Mouse (Mus musculus): Measurements from ENCODE around the gene Dennd1b. TPM values are rescaled to one million over a fixed set of nuclear protein-coding genes. Genes with fewer than 3 reads are reported as not detected.

Gene Dennd1b
- polyA plus RNA-seq (2015; fragmentation: Nextera tagmentation; extraction: Ambion mirVana) = 10.4 and 10.7 TPM in 2 replicates

GRCm38 (mm10) chr1:138963161-138963867 is at the start of gene Dennd1b:
Gene Dennd1b (plus strand): TSS chr1:138963435.
- Histone ChIP-seq H3K27ac (replicated peaks) (peak within 1 kb of the TSS; percentile 97), H3K4me3 (ENCODE audit: low read depth, low read length) (peak within 1 kb of the TSS; percentile 81), H3K36me3 (ENCODE audit: control insufficient read depth, insufficient read depth, low read length) (no peaks in the 10 kb centered on the region), H3K9me3 (ENCODE audit: control insufficient read depth, low read length) (no peaks in the 10 kb centered on the region), H3K9ac (ENCODE audit: low read length) (peak within 1 kb of the TSS; percentile 95), H3K4me2 (replicated peaks; ENCODE audit: low read depth) (peak within 1 kb of the TSS; percentile 74), H3K4me1 (replicated peaks; ENCODE audit: control insufficient read depth, insufficient read depth) (no peaks in the 10 kb centered on the region), H3K27me3 (ENCODE audit: control insufficient read depth, insufficient read depth, low read length) (no peaks in the 10 kb centered on the region)
- under 1% methylated on average over 63 of the region's 69 CpGs for WGBS
- DNase-seq (ENCODE audit: low spot score) (peak; percentile 82), ATAC-seq (ENCODE audit: low FRiP score, low TSS enrichment) (peak; percentile 78)
- TF ChIP-seq EP300 (optimal IDR thresholded peaks at IDR 0.05) (no peak), CTCF (IDR thresholded peaks at IDR 0.05; ENCODE audit: low read depth) (peak; percentile 40)

GRCm38 (mm10) chr1:138915596-138915995 is 47.6 kb upstream of the Dennd1b start:
- no peak overlapping the region for H3K4me2 ChIP-seq (replicated peaks; ENCODE audit: low read depth)
- TF ChIP-seq EP300 (optimal IDR thresholded peaks at IDR 0.05) = no peak
- no peak for TF ChIP-seq CTCF (IDR thresholded peaks at IDR 0.05; ENCODE audit: low read depth)

GRCm38 (mm10) chr1:138919601-138920000 is 43.6 kb upstream of the Dennd1b start:
- H3K9ac ChIP-seq (ENCODE audit: low read length) = no peak overlapping the region
- no peaks in the 10 kb centered on the region for H3K9me3 ChIP-seq (ENCODE audit: control insufficient read depth, low read length)
- no peak for TF ChIP-seq EP300 (optimal IDR thresholded peaks at IDR 0.05)
- no peak for TF ChIP-seq CTCF (IDR thresholded peaks at IDR 0.05; ENCODE audit: low read depth)

More at GRCm38 (mm10) chr1:138915596-138915995, 47.6 kb upstream of the Dennd1b start:
- Histone ChIP-seq H3K9ac (ENCODE audit: low read length) (no peak overlapping the region), H3K9me3 (ENCODE audit: control insufficient read depth, low read length) (no peaks in the 10 kb centered on the region), H3K27ac (replicated peaks) (no peak overlapping the region), H3K36me3 (ENCODE audit: control insufficient read depth, insufficient read depth, low read length) (no peaks in the 10 kb centered on the region), H3K4me3 (ENCODE audit: low read depth, low read length) (no peak overlapping the region), H3K4me1 (replicated peaks; ENCODE audit: control insufficient read depth, insufficient read depth) (no peaks in the 10 kb centered on the region), H3K27me3 (ENCODE audit: control insufficient read depth, insufficient read depth, low read length) (no peaks in the 10 kb centered on the region)
- WGBS = 84% methylated on average over 3 of the region's 3 CpGs
- ATAC-seq (ENCODE audit: low FRiP score, low TSS enrichment) (no peak), DNase-seq (ENCODE audit: low spot score) (no peak)

GRCm38 (mm10) chr1:138920082-138920481 is 43.2 kb upstream of the Dennd1b start:
- WGBS = 79% methylated on average over 3 of the region's 3 CpGs
- DNase-seq (ENCODE audit: low spot score) (no peak), ATAC-seq (ENCODE audit: low FRiP score, low TSS enrichment) (no peak)
- Histone ChIP-seq H3K9ac (ENCODE audit: low read length) (no peak overlapping the region), H3K27me3 (ENCODE audit: control insufficient read depth, insufficient read depth, low read length) (no peaks in the 10 kb centered on the region), H3K27ac (replicated peaks) (no peak overlapping the region), H3K9me3 (ENCODE audit: control insufficient read depth, low read length) (no peaks in the 10 kb centered on the region), H3K36me3 (ENCODE audit: control insufficient read depth, insufficient read depth, low read length) (no peaks in the 10 kb centered on the region), H3K4me2 (replicated peaks; ENCODE audit: low read depth) (no peak overlapping the region), H3K4me3 (ENCODE audit: low read depth, low read length) (no peak overlapping the region), H3K4me1 (replicated peaks; ENCODE audit: control insufficient read depth, insufficient read depth) (no peaks in the 10 kb centered on the region)
- no peak for TF ChIP-seq EP300 (optimal IDR thresholded peaks at IDR 0.05)
- no peak for TF ChIP-seq CTCF (IDR thresholded peaks at IDR 0.05; ENCODE audit: low read depth)

More at GRCm38 (mm10) chr1:138919601-138920000, 43.6 kb upstream of the Dennd1b start:
- H3K4me2 ChIP-seq (replicated peaks; ENCODE audit: low read depth) = no peak overlapping the region
- ATAC-seq (ENCODE audit: low FRiP score, low TSS enrichment) (no peak), DNase-seq (ENCODE audit: low spot score) (no peak)
- H3K36me3 ChIP-seq (ENCODE audit: control insufficient read depth, insufficient read depth, low read length) = no peaks in the 10 kb centered on the region
- no peaks in the 10 kb centered on the region for H3K4me1 ChIP-seq (replicated peaks; ENCODE audit: control insufficient read depth, insufficient read depth)
- no peak overlapping the region for H3K4me3 ChIP-seq (ENCODE audit: low read depth, low read length)
- no peak overlapping the region for H3K27ac ChIP-seq (replicated peaks)
- H3K27me3 ChIP-seq (ENCODE audit: control insufficient read depth, insufficient read depth, low read length) = no peaks in the 10 kb centered on the region
- 69% methylated on average over 5 of the region's 5 CpGs for WGBS

GRCm38 (mm10) chr1:138920799-138921198 is 42.4 kb upstream of the Dennd1b start:
- TF ChIP-seq EP300 (optimal IDR thresholded peaks at IDR 0.05) = no peak
- TF ChIP-seq CTCF (IDR thresholded peaks at IDR 0.05; ENCODE audit: low read depth) = no peak
- H3K4me2 ChIP-seq (replicated peaks; ENCODE audit: low read depth) = no peak overlapping the region
- no peaks in the 10 kb centered on the region for H3K36me3 ChIP-seq (ENCODE audit: control insufficient read depth, insufficient read depth, low read length)
- H3K27ac ChIP-seq (replicated peaks) = no peak overlapping the region
- no peak for ATAC-seq (ENCODE audit: low FRiP score, low TSS enrichment)
- no peak overlapping the region for H3K9ac ChIP-seq (ENCODE audit: low read length)
- no peak for DNase-seq (ENCODE audit: low spot score)
- WGBS = 36% methylated on average over 1 of the region's 1 CpGs
- H3K9me3 ChIP-seq (ENCODE audit: control insufficient read depth, low read length) = no peaks in the 10 kb centered on the region
- H3K4me3 ChIP-seq (ENCODE audit: low read depth, low read length) = no peak overlapping the region
- no peaks in the 10 kb centered on the region for H3K4me1 ChIP-seq (replicated peaks; ENCODE audit: control insufficient read depth, insufficient read depth)
- no peaks in the 10 kb centered on the region for H3K27me3 ChIP-seq (ENCODE audit: control insufficient read depth, insufficient read depth, low read length)

GRCm38 (mm10) chr1:138922886-138923285 is 40.3 kb upstream of the Dennd1b start:
- WGBS = 84% methylated on average over 6 of the region's 6 CpGs
- Histone ChIP-seq H3K9me3 (ENCODE audit: control insufficient read depth, low read length) (no peaks in the 10 kb centered on the region), H3K27me3 (ENCODE audit: control insufficient read depth, insufficient read depth, low read length) (no peaks in the 10 kb centered on the region), H3K4me3 (ENCODE audit: low read depth, low read length) (no peak overlapping the region), H3K36me3 (ENCODE audit: control insufficient read depth, insufficient read depth, low read length) (no peaks in the 10 kb centered on the region), H3K4me2 (replicated peaks; ENCODE audit: low read depth) (no peak overlapping the region), H3K4me1 (replicated peaks; ENCODE audit: control insufficient read depth, insufficient read depth) (no peaks in the 10 kb centered on the region), H3K27ac (replicated peaks) (no peak overlapping the region), H3K9ac (ENCODE audit: low read length) (no peak overlapping the region)
- no peak for TF ChIP-seq CTCF (IDR thresholded peaks at IDR 0.05; ENCODE audit: low read depth)
- TF ChIP-seq EP300 (optimal IDR thresholded peaks at IDR 0.05) = no peak
- ATAC-seq (ENCODE audit: low FRiP score, low TSS enrichment) = no peak
- no peak for DNase-seq (ENCODE audit: low spot score)
